Mouse (Mus musculus) stomach, embryonic 14.5 days (tissue): ENCODE data around the gene Uvrag. TPM values are rescaled to one million over a fixed set of nuclear protein-coding genes. Genes with fewer than 3 reads are reported as not detected.

Experiments used
- ATAC-seq: fragments of 200-750 bp; cut with Nextera tagmentation; 2 replicates; pipeline ENCODE4 v1.8.0; 2017; ENCODE audit warnings: low read depth, moderate TSS enrichment; ENCODE audit not compliant: insufficient number of reproducible peaks, insufficient read depth, low FRiP score
- H3K27ac ChIP-seq: fragments of 300-500 bp; sonication (generic); 2 replicates; pipeline ENCODE4 v1.5.1; 2014; ENCODE audit warnings: mild to moderate bottlenecking, low read length, moderate library complexity, mixed read lengths
- H3K27me3 ChIP-seq: fragments of 300-500 bp; sonication (generic); 2 replicates; pipeline ENCODE4 v1.6.1; 2014; ENCODE audit warnings: low read length, control low read depth, mixed read lengths; ENCODE audit not compliant: control insufficient read depth, insufficient read depth
- H3K36me3 ChIP-seq: fragments of 300-500 bp; sonication (generic); 2 replicates; pipeline ENCODE4 v1.6.1; 2014; ENCODE audit warnings: mild to moderate bottlenecking, control low read depth, low read length, moderate library complexity, mixed read lengths; ENCODE audit not compliant: control insufficient read depth, insufficient read depth
- H3K4me1 ChIP-seq: fragments of 300-500 bp; sonication (generic); 2 replicates; pipeline ENCODE4 v1.6.1; 2014; ENCODE audit warnings: low read length, control low read depth, mixed read lengths; ENCODE audit not compliant: control insufficient read depth, insufficient read depth
- H3K4me2 ChIP-seq: fragments of 300-500 bp; sonication (generic); replicated peaks from 2 replicates; pipeline ENCODE4 v1.6.1; 2014; ENCODE audit warnings: low read depth, low read length, control low read depth
- H3K4me3 ChIP-seq: fragments of 300-500 bp; sonication (generic); 2 replicates; pipeline ENCODE4 v1.5.1; 2014; ENCODE audit warnings: low read depth, low read length, control low read depth
- H3K9ac ChIP-seq: fragments of 300-500 bp; sonication (generic); replicated peaks from 2 replicates; pipeline ENCODE4 v1.6.1; 2014; ENCODE audit warnings: low read depth, mild to moderate bottlenecking, control low read depth, low read length, moderate library complexity, mixed read lengths
- H3K9me3 ChIP-seq: fragments of 300-500 bp; sonication (generic); 2 replicates; pipeline ENCODE4 v1.6.1; 2016; ENCODE audit warnings: low read depth, low read length, control low read depth; ENCODE audit not compliant: control insufficient read depth
- WGBS: fragments of 180-500 bp; shearing (Covaris S2); extraction: QIAGEN DNeasy Blood & Tissue Kit; methylation state at CpG from one replicate; pipeline ENCODE4 v1.1.7; 2014; 5-methylcytosine and 5-hydroxymethylcytosine counted together
- polyA plus RNA-seq: library from polyadenylated mRNA; unstranded; fragments of >200 nt; fragmentation: Nextera tagmentation; extraction: Ambion mirVana; gene quantifications from 2 replicates; pipeline ENCODE4 v1.2.1, GENCODE M21; 2014

The Uvrag gene
- polyA plus RNA-seq, 1 experiment from 2014 or later = 23.9 TPM

GRCm38 (mm10) chr7:99046545-99047206 is 94.3 kb downstream of the Uvrag start:
- no peak overlapping the region for H3K27ac ChIP-seq
- ATAC-seq = no peak
- 46% methylated on average over 11 of the region's 11 CpGs for WGBS
- no peaks in the 10 kb centered on the region; the same call in 1 of the 2 replicates for H3K36me3 ChIP-seq
- no peaks in the 10 kb centered on the region for H3K9me3 ChIP-seq
- H3K4me1 ChIP-seq = peaks cover 25% of the 10 kb centered on the region
- H3K4me3 ChIP-seq = no peak overlapping the region
- no peaks in the 10 kb centered on the region for H3K27me3 ChIP-seq
- H3K4me2 ChIP-seq = 0 out of 2 replicates have a peak overlapping the region, but pooled peaks have one; percentile 5
- no peak overlapping the region for H3K9ac ChIP-seq

- ATAC-seq = no peak
- H3K9me3 ChIP-seq = no peaks in the 10 kb centered on the region
- H3K36me3 ChIP-seq = no peaks in the 10 kb centered on the region; the same call in 1 of the 2 replicates
- no peak overlapping the region for H3K9ac ChIP-seq
- H3K27me3 ChIP-seq = no peaks in the 10 kb centered on the region
- 26% methylated on average over 6 of the region's 6 CpGs for WGBS
- H3K4me3 ChIP-seq = no peak overlapping the region
- no peak overlapping the region for H3K27ac ChIP-seq
- H3K4me1 ChIP-seq = peaks cover 22% of the 10 kb centered on the region
- H3K4me2 ChIP-seq = no peak overlapping the region
Observed at GRCm38 (mm10) chr7:99045525-99045924, 95.4 kb downstream of the Uvrag start.

- Histone ChIP-seq H3K27ac (no peak overlapping the region), H3K4me2 (no peak overlapping the region), H3K4me1 (peaks cover 22% of the 10 kb centered on the region), H3K4me3 (no peak overlapping the region), H3K9ac (no peak overlapping the region), H3K9me3 (no peaks in the 10 kb centered on the region), H3K27me3 (no peaks in the 10 kb centered on the region), H3K36me3 (no peaks in the 10 kb centered on the region; the same call in 1 of the 2 replicates)
- ATAC-seq = no peak
- 35% methylated on average over 7 of the region's 7 CpGs for WGBS
Observed at GRCm38 (mm10) chr7:99043923-99044322, 97.0 kb downstream of the Uvrag start.

GRCm38 (mm10) chr7:99043322-99043721 is 97.6 kb downstream of the Uvrag start:
- Histone ChIP-seq H3K4me3 (no peak overlapping the region), H3K36me3 (no peaks in the 10 kb centered on the region), H3K4me1 (peaks cover 22% of the 10 kb centered on the region), H3K27me3 (no peaks in the 10 kb centered on the region), H3K27ac (no peak overlapping the region), H3K9ac (no peak overlapping the region), H3K4me2 (no peak overlapping the region), H3K9me3 (no peaks in the 10 kb centered on the region)
- WGBS = 81% methylated on average over 3 of the region's 3 CpGs
- ATAC-seq = no peak

- H3K9me3 ChIP-seq = no peaks in the 10 kb centered on the region
- peaks cover 17% of the 10 kb centered on the region for H3K4me1 ChIP-seq
- ATAC-seq = no peak
- no peaks in the 10 kb centered on the region for H3K36me3 ChIP-seq
- H3K9ac ChIP-seq = no peak overlapping the region
- 69% methylated on average over 9 of the region's 9 CpGs for WGBS
- H3K27ac ChIP-seq = no peak overlapping the region
- H3K4me2 ChIP-seq = no peak overlapping the region
- no peak overlapping the region for H3K4me3 ChIP-seq
- no peaks in the 10 kb centered on the region for H3K27me3 ChIP-seq
Observed at GRCm38 (mm10) chr7:99041818-99042217, 99.1 kb downstream of the Uvrag start.

- no peak overlapping the region for H3K4me3 ChIP-seq
- no peak overlapping the region for H3K9ac ChIP-seq
- H3K9me3 ChIP-seq = no peaks in the 10 kb centered on the region
- H3K36me3 ChIP-seq = no peaks in the 10 kb centered on the region
- H3K4me1 ChIP-seq = peaks cover under 1% of the 10 kb centered on the region; the same call in 1 of the 2 replicates
- no peak overlapping the region for H3K27ac ChIP-seq
- H3K27me3 ChIP-seq = no peaks in the 10 kb centered on the region
- no peak overlapping the region for H3K4me2 ChIP-seq
- ATAC-seq = no peak
- WGBS = 82% methylated on average over 8 of the region's 8 CpGs
Observed at GRCm38 (mm10) chr7:99039912-99040311, 101.0 kb downstream of the Uvrag start.

- Histone ChIP-seq H3K9ac (no peak overlapping the region), H3K9me3 (no peaks in the 10 kb centered on the region), H3K4me2 (no peak overlapping the region), H3K4me3 (no peak overlapping the region), H3K36me3 (no peaks in the 10 kb centered on the region), H3K4me1 (0 out of 2 replicates have a peak, but pooled peaks cover 3% of the 10 kb centered on the region), H3K27me3 (no peaks in the 10 kb centered on the region), H3K27ac (no peak overlapping the region)
- ATAC-seq = no peak
- 77% methylated on average over 8 of the region's 8 CpGs for WGBS
Observed at GRCm38 (mm10) chr7:99036284-99036683, 104.7 kb downstream of the Uvrag start.

GRCm38 (mm10) chr7:99034909-99035308 is 106.0 kb downstream of the Uvrag start:
- H3K4me1 ChIP-seq = 0 out of 2 replicates have a peak, but pooled peaks cover 3% of the 10 kb centered on the region
- H3K4me3 ChIP-seq = no peak overlapping the region
- H3K27ac ChIP-seq = no peak overlapping the region
- 81% methylated on average over 2 of the region's 2 CpGs for WGBS
- no peak overlapping the region for H3K4me2 ChIP-seq
- no peaks in the 10 kb centered on the region for H3K36me3 ChIP-seq
- no peak for ATAC-seq
- no peak overlapping the region for H3K9ac ChIP-seq
- H3K9me3 ChIP-seq = no peaks in the 10 kb centered on the region
- no peaks in the 10 kb centered on the region for H3K27me3 ChIP-seq

GRCm38 (mm10) chr7:99033838-99034237 is 107.1 kb downstream of the Uvrag start:
- no peak overlapping the region for H3K27ac ChIP-seq

More at GRCm38 (mm10) chr7:99033838-99034237, 107.1 kb downstream of the Uvrag start:
- 78% methylated on average over 5 of the region's 5 CpGs for WGBS
- H3K4me3 ChIP-seq = no peak overlapping the region
- H3K4me2 ChIP-seq = no peak overlapping the region
- ATAC-seq = no peak
- H3K4me1 ChIP-seq = 0 out of 2 replicates have a peak, but pooled peaks cover 3% of the 10 kb centered on the region
- H3K36me3 ChIP-seq = no peaks in the 10 kb centered on the region
- H3K9ac ChIP-seq = no peak overlapping the region
- no peaks in the 10 kb centered on the region for H3K9me3 ChIP-seq
- H3K27me3 ChIP-seq = no peaks in the 10 kb centered on the region
